Mouse (Mus musculus): ENCODE measurements around the gene Cyp27b1. TPM values are rescaled to one million over a fixed set of nuclear protein-coding genes. Genes with fewer than 3 reads are reported as not detected.

Gene Cyp27b1
- polyA plus RNA-seq, 1 experiment from 2014 or later, result 0.21 TPM

GRCm38 (mm10) chr10:127101151-127101550 lies 53.1 kb downstream of the Cyp27b1 start:
- H3K4me1 ChIP-seq (ENCODE audit: control insufficient read depth, insufficient read depth, low read length), result no peaks in the 10 kb centered on the region
- no peaks in the 10 kb centered on the region for H3K9me3 ChIP-seq (replicated peaks; ENCODE audit: control insufficient read depth, low read length)
- ATAC-seq (ENCODE audit: insufficient read depth, low FRiP score), result no peak
- H3K4me3 ChIP-seq (replicated peaks; ENCODE audit: low read length), result no peak overlapping the region
- H3K27ac ChIP-seq (ENCODE audit: low read length), result no peak overlapping the region
- no peak overlapping the region for H3K4me2 ChIP-seq (ENCODE audit: low read depth, low read length)
- no peak overlapping the region for H3K9ac ChIP-seq (ENCODE audit: low read length)
- H3K27me3 ChIP-seq (ENCODE audit: control insufficient read depth, insufficient read depth, low read length), result no peaks in the 10 kb centered on the region
- peaks cover 6% of the 10 kb centered on the region; the same call in 1 of the 2 replicates for H3K36me3 ChIP-seq (ENCODE audit: control insufficient read depth, insufficient read depth, low read length)
- WGBS, result 79% methylated on average over 6 of the region's 6 CpGs

MicroRNAs within 50 kb of the gene (microRNA counts, 519-probe panel; counts per million panel counts)
- microRNA mmu-miR-546, result not detected

Small RNA genes lying within 50 kb of the gene (microRNA-seq; reads per million reads assigned to microRNA genes)
- gene Mir546, result not detected

Other genes starting within 250 kb of the Cyp27b1 start
- gene Atp23, start 146.9 kb upstream of the Cyp27b1 start, polyA plus RNA-seq (2015; fragmentation: Nextera tagmentation; extraction: Ambion mirVana), result 11.7 and 12.0 TPM in 2 replicates
- 49.4 and 53.4 TPM in 2 replicates for gene Ctdsp2, start 69.5 kb upstream of the Cyp27b1 start, polyA plus RNA-seq (2015; fragmentation: Nextera tagmentation; extraction: Ambion mirVana)
- gene Avil, start 47.5 kb upstream of the Cyp27b1 start, polyA plus RNA-seq (2015; fragmentation: Nextera tagmentation; extraction: Ambion mirVana), result 1.0 and 1.9 TPM in 2 replicates
- gene Tsfm, start 17.4 kb upstream of the Cyp27b1 start, polyA plus RNA-seq (2015; fragmentation: Nextera tagmentation; extraction: Ambion mirVana), result 80.4 and 80.6 TPM in 2 replicates
- gene Mettl1, start 6.8 kb upstream of the Cyp27b1 start, polyA plus RNA-seq (2015; fragmentation: Nextera tagmentation; extraction: Ambion mirVana), result 49.4 and 49.5 TPM in 2 replicates
- 1.3 and 1.5 TPM in 2 replicates for gene Eef1akmt3, start 6.7 kb upstream of the Cyp27b1 start, polyA plus RNA-seq (2015; fragmentation: Nextera tagmentation; extraction: Ambion mirVana)
- 0.66 and 0.72 TPM in 2 replicates for gene March9, start 11.9 kb downstream of the Cyp27b1 start, polyA plus RNA-seq (2015; fragmentation: Nextera tagmentation; extraction: Ambion mirVana)
- gene Cdk4, start 15.3 kb downstream of the Cyp27b1 start, polyA plus RNA-seq (2015; fragmentation: Nextera tagmentation; extraction: Ambion mirVana), result 1,208 and 1,239 TPM in 2 replicates
- 158 and 177 TPM in 2 replicates for gene Tspan31, start 22.0 kb downstream of the Cyp27b1 start, polyA plus RNA-seq (2015; fragmentation: Nextera tagmentation; extraction: Ambion mirVana)
- gene Agap2, start 27.0 kb downstream of the Cyp27b1 start, polyA plus RNA-seq (2015; fragmentation: Nextera tagmentation; extraction: Ambion mirVana), result 0.09 and 0.62 TPM in 2 replicates
- gene Os9, start 72.9 kb downstream of the Cyp27b1 start, polyA plus RNA-seq (2015; fragmentation: Nextera tagmentation; extraction: Ambion mirVana), result 114 and 128 TPM in 2 replicates
- 29.3 and 34.3 TPM in 2 replicates for gene B4galnt1, start 117.0 kb downstream of the Cyp27b1 start, polyA plus RNA-seq (2015; fragmentation: Nextera tagmentation; extraction: Ambion mirVana)
- gene Slc26a10, start 132.4 kb downstream of the Cyp27b1 start, polyA plus RNA-seq (2015; fragmentation: Nextera tagmentation; extraction: Ambion mirVana), result 1.2 and 1.4 TPM in 2 replicates
- 71.3 and 77.0 TPM in 2 replicates for gene Arhgef25, start 141.8 kb downstream of the Cyp27b1 start, polyA plus RNA-seq (2015; fragmentation: Nextera tagmentation; extraction: Ambion mirVana)
- 68.6 and 79.4 TPM in 2 replicates for gene Dtx3, start 147.5 kb downstream of the Cyp27b1 start, polyA plus RNA-seq (2015; fragmentation: Nextera tagmentation; extraction: Ambion mirVana)
- 33.5 and 34.4 TPM in 2 replicates for gene Pip4k2c, start 163.3 kb downstream of the Cyp27b1 start, polyA plus RNA-seq (2015; fragmentation: Nextera tagmentation; extraction: Ambion mirVana)
- 6.5 and 6.7 TPM in 2 replicates for gene Kif5a, start 215.1 kb downstream of the Cyp27b1 start, polyA plus RNA-seq (2015; fragmentation: Nextera tagmentation; extraction: Ambion mirVana)
- 171 and 173 TPM in 2 replicates for gene Dctn2, start 218.1 kb downstream of the Cyp27b1 start, polyA plus RNA-seq (2015; fragmentation: Nextera tagmentation; extraction: Ambion mirVana)
- gene Mbd6, start 240.8 kb downstream of the Cyp27b1 start, polyA plus RNA-seq (2015; fragmentation: Nextera tagmentation; extraction: Ambion mirVana), result 8.6 and 11.6 TPM in 2 replicates

Data from stomach, embryonic 16.5 days (tissue).